Mouse (Mus musculus) kidney, postnatal 0 days (tissue): ENCODE data around the gene Ace. TPM values are rescaled to one million over a fixed set of nuclear protein-coding genes. Genes with fewer than 3 reads are reported as not detected.

Source experiments
- ATAC-seq: fragments of 200-750 bp; cut with Nextera tagmentation; replicated peaks from 2 replicates; pipeline ENCODE4 v1.8.0; 2017; ENCODE audit warnings: low read depth, moderate number of reproducible peaks, moderate TSS enrichment, moderate library complexity; ENCODE audit not compliant: low FRiP score
- DNase-seq: peaks from one replicate; pipeline ENCODE4 v3.0.0-alpha.2; 2016; ENCODE audit warnings: low spot score
- H3K27ac ChIP-seq: fragments of 300-500 bp; sonication (generic); 2 replicates; pipeline ENCODE4 v1.5.1; 2014; ENCODE audit warnings: mild to moderate bottlenecking
- H3K27me3 ChIP-seq: fragments of 300-500 bp; sonication (generic); 2 replicates; pipeline ENCODE4 v1.6.1; 2014; ENCODE audit warnings: low read length, mixed read lengths; ENCODE audit not compliant: insufficient read depth
- H3K36me3 ChIP-seq: fragments of 300-500 bp; sonication (generic); 2 replicates; pipeline ENCODE4 v1.6.1; 2014; ENCODE audit warnings: low read length, mixed read lengths; ENCODE audit not compliant: insufficient read depth
- H3K4me1 ChIP-seq: fragments of 300-500 bp; sonication (generic); replicated peaks from 2 replicates; pipeline ENCODE4 v1.6.1; 2014; ENCODE audit warnings: antibody characterized with exemption, low read length, mixed read lengths; ENCODE audit not compliant: insufficient read depth
- H3K4me2 ChIP-seq: fragments of 300-500 bp; sonication (generic); 2 replicates; pipeline ENCODE4 v1.6.1; 2014; ENCODE audit warnings: mild to moderate bottlenecking, low read length, moderate library complexity, mixed read lengths
- H3K4me3 ChIP-seq: fragments of 300-500 bp; sonication (generic); replicated peaks from 2 replicates; pipeline ENCODE4 v1.5.1; 2014; ENCODE audit warnings: low read depth, low read length
- H3K9ac ChIP-seq: fragments of 300-500 bp; sonication (generic); 2 replicates; pipeline ENCODE4 v1.6.1; 2014; ENCODE audit warnings: low read depth, low read length
- H3K9me3 ChIP-seq: fragments of 300-500 bp; sonication (generic); replicated peaks from 2 replicates; pipeline ENCODE4 v1.6.1; 2016; ENCODE audit warnings: low read length, inconsistent platforms, mixed read lengths
- CTCF ChIP-seq: IDR thresholded peaks from 2 replicates; pipeline ENCODE4 v1.5.1; 2016; ENCODE audit warnings: antibody characterized with exemption, low read depth, mild to moderate bottlenecking, moderate library complexity
- WGBS: fragments of 180-500 bp; shearing (Covaris S2); extraction: QIAGEN DNeasy Blood & Tissue Kit; methylation state at CpG from one replicate; pipeline ENCODE4 v1.1.7; 2014; 5-methylcytosine and 5-hydroxymethylcytosine counted together
- polyA plus RNA-seq: library from polyadenylated mRNA; unstranded; fragments of >200 nt; fragmentation: Nextera tagmentation; extraction: Ambion mirVana; gene quantifications from 2 replicates; pipeline ENCODE4 v1.2.1, GENCODE M21; 2015

The Ace gene
- polyA plus RNA-seq, 1 experiment from 2014 or later, result 24.4 TPM

DNA sequence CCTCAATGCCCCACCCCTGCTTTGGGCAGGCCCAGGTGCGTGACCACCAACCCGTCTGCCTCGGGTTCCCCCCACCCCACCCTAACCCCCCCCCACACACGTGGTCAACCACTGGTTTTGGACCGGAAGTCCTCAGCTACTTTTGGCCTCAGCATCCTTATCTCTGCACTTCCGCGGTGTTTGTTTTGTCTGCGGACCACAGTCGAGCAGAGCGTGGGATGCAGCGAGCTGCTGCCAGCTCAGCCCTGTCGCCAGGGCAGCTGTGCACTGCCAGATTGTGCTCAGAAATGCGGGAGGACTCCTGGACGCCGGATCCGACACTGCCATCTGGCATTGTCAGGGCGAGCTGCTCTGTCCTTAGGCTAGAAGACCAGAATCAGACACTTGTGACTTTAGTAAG, 8.4 kb upstream of the Ace start:
- no peak overlapping the region for H3K4me2 ChIP-seq

DNA sequence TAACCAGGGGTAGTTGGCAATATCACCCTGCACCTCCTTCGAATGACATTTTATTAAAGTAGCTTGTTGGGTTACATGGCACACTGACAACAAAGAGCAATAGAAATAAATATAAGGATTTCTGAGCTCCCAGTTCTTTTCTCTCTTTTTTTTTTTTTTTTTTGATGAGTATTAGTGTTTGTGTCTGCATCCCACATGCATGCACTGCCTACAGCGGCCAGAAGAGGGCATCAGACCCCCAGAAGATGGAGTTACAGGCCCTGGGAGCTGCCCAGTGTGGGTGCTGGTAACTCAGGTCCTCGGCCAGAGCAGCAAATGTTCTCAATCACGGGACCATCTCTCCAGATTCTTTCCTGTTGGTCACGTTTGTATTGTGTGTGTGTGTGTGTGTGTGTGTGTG, 3.1 kb upstream of the Ace start:
- H3K4me1 ChIP-seq, result peaks cover 7% of the 10 kb centered on the region; the same call in 1 of the 2 replicates
- no peaks in the 10 kb centered on the region for H3K9me3 ChIP-seq
- no peak for ATAC-seq
- TF ChIP-seq CTCF, result peak; percentile 38
- no peak overlapping the region for H3K4me3 ChIP-seq
- no peak for DNase-seq
- 68% methylated on average over 5 of the region's 5 CpGs for WGBS
- H3K9ac ChIP-seq, result no peak overlapping the region
- H3K4me2 ChIP-seq, result no peak overlapping the region
- no peaks in the 10 kb centered on the region for H3K36me3 ChIP-seq
- H3K27me3 ChIP-seq, result 0 out of 2 replicates have a peak, but pooled peaks cover 11% of the 10 kb centered on the region
- H3K27ac ChIP-seq, result no peak overlapping the region

More for the DNA sequence above, 8.4 kb upstream of the Ace start:
- WGBS, result 40% methylated on average over 17 of the region's 17 CpGs
- no peak overlapping the region for H3K4me3 ChIP-seq
- no peak overlapping the region for H3K9ac ChIP-seq
- H3K4me1 ChIP-seq, result no peaks in the 10 kb centered on the region
- no peaks in the 10 kb centered on the region for H3K9me3 ChIP-seq
- DNase-seq (no peak), ATAC-seq (no peak)
- H3K27ac ChIP-seq, result no peak overlapping the region
- no peak for TF ChIP-seq CTCF
- no peaks in the 10 kb centered on the region for H3K36me3 ChIP-seq
- H3K27me3 ChIP-seq, result no peaks in the 10 kb centered on the region

DNA sequence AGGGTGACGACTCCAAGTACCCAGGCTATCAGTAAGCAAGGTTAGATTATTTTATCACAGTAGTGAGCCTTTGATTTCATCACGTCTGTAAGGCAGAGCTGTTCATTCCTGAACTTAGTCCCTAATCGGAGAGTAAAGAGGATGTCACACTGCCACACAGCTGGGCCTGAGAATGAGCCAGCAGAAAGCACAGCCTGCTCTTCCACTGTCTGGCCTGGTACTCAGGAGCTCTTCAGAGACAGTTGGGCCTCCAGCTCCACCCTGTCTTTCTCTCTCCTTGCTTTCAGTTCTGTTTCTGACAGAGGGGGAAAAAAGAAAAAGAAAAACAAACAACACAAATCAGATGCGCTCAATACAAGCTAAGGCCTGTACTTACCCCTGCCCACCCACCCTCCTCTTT, 1.5 kb upstream of the Ace start:
- no peak for ATAC-seq
- Histone ChIP-seq H3K27ac (no peak overlapping the region), H3K36me3 (no peaks in the 10 kb centered on the region), H3K4me2 (no peak overlapping the region), H3K9me3 (no peaks in the 10 kb centered on the region), H3K4me3 (no peak overlapping the region), H3K27me3 (0 out of 2 replicates have a peak, but pooled peaks cover 11% of the 10 kb centered on the region), H3K4me1 (peaks cover 7% of the 10 kb centered on the region; the same call in 1 of the 2 replicates), H3K9ac (no peak overlapping the region)
- 82% methylated on average over 4 of the region's 4 CpGs for WGBS
- no peak for DNase-seq
- TF ChIP-seq CTCF, result no peak

DNA sequence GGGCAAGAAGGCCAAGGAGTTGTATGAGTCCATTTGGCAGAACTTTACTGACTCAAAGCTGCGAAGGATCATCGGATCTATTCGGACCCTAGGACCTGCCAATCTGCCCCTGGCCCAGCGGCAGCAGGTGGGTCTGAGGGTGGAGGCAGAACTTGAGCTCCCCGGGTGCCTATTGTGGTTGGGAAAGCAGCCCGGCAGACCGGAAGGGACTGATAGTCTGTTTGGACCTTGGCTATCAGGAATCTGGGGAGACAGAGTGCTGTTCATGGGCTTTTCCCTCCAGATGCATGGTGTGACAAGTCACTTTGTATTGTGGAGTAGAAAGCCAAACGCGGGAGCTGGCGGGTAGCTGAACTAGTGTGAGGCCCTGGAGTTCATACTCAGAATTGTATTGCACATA, 1.2 kb downstream of the Ace start:
- ATAC-seq (no peak), DNase-seq (no peak)
- Histone ChIP-seq H3K27ac (no peak overlapping the region), H3K4me3 (peak overlapping the region; percentile 38), H3K4me2 (peak overlapping the region; percentile 89; the same call in 1 of the 2 replicates), H3K36me3 (no peaks in the 10 kb centered on the region), H3K9me3 (no peaks in the 10 kb centered on the region), H3K27me3 (0 out of 2 replicates have a peak, but pooled peaks cover 11% of the 10 kb centered on the region), H3K4me1 (peaks cover 7% of the 10 kb centered on the region; the same call in 1 of the 2 replicates), H3K9ac (no peak overlapping the region)
- WGBS, result 59% methylated on average over 10 of the region's 10 CpGs
- no peak for TF ChIP-seq CTCF

DNA sequence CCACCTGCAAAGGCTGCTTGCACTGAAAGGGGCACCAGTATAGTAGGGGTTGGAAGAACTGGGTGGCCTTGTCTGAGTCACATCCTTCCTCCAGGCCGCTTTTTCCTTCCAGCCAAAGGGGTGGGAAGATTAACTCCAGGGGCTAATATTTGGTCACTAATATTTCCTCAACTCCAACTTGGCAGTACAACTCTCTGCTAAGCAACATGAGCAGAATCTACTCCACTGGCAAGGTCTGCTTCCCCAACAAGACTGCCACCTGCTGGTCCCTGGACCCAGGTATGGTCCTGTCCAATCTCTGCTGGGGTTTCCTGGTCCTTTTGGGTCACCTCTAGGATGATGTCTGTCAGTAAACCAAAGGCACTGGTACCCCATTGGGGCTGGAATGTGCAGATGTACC, 1.8 kb downstream of the Ace start:
- 41% methylated on average over 1 of the region's 1 CpGs for WGBS
- peak; percentile 75 for TF ChIP-seq CTCF
- DNase-seq, result peak; percentile 50
- ATAC-seq, result no peak
- H3K36me3 ChIP-seq, result no peaks in the 10 kb centered on the region
- H3K4me3 ChIP-seq, result no peak overlapping the region
- no peaks in the 10 kb centered on the region for H3K9me3 ChIP-seq
- H3K9ac ChIP-seq, result no peak overlapping the region
- no peak overlapping the region for H3K27ac ChIP-seq
- H3K27me3 ChIP-seq, result 0 out of 2 replicates have a peak, but pooled peaks cover 11% of the 10 kb centered on the region
- H3K4me1 ChIP-seq, result peaks cover 7% of the 10 kb centered on the region; the same call in 1 of the 2 replicates
- H3K4me2 ChIP-seq, result no peak overlapping the region

DNA sequence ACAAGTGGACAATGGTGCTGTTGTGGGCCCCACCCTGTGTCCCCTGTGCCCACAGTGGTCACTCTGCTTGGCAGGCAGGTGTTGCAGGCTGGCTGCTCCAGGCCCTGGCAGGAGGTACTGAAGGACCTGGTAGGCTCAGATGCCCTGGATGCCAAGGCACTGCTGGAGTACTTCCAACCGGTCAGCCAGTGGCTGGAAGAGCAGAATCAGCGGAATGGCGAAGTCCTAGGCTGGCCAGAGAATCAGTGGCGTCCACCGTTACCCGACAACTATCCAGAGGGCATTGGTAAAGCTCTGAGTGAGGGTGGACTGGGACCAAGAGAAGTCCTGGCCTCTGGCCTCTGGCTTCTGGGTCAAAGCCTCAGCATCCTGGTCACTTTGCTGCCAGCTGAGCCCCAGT, 6.8 kb downstream of the Ace start:
- DNase-seq, result no peak
- no peaks in the 10 kb centered on the region for H3K27me3 ChIP-seq
- H3K9ac ChIP-seq, result no peak overlapping the region
- no peaks in the 10 kb centered on the region for H3K36me3 ChIP-seq
- H3K27ac ChIP-seq, result peak overlapping the region; percentile 28; the same call in 1 of the 2 replicates
- no peak overlapping the region for H3K4me2 ChIP-seq
- no peak for TF ChIP-seq CTCF
- ATAC-seq, result no peak
- no peaks in the 10 kb centered on the region for H3K4me1 ChIP-seq
- H3K4me3 ChIP-seq, result no peak overlapping the region
- WGBS, result 89% methylated on average over 6 of the region's 6 CpGs
- H3K9me3 ChIP-seq, result no peaks in the 10 kb centered on the region

DNA sequence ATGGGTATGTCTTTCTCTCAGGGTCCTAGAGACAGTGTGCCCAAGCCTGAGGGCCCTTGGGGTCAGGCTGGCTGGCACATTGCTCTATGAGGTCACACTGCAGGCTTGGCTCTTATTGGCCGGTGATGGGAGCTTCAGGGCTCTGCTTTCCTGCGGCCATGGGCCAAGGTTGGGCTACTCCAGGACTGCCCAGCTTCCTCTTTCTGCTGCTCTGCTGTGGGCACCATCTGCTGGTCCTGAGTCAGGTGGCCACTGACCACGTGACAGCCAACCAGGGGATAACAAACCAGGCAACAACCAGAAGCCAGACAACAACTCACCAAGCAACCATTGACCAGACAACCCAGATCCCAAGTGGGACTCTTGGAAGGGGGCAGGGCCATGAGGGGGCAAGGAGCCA, 7.3 kb downstream of the Ace start:
- Histone ChIP-seq H3K27me3 (no peaks in the 10 kb centered on the region), H3K27ac (peak overlapping the region; percentile 28; the same call in 1 of the 2 replicates), H3K36me3 (no peaks in the 10 kb centered on the region), H3K9me3 (no peaks in the 10 kb centered on the region), H3K9ac (no peak overlapping the region), H3K4me3 (no peak overlapping the region), H3K4me2 (no peak overlapping the region), H3K4me1 (no peaks in the 10 kb centered on the region)
- peak; percentile 5; the same call in 1 of the 2 replicates for ATAC-seq
- TF ChIP-seq CTCF, result no peak
- WGBS, result 78% methylated on average over 3 of the region's 3 CpGs
- DNase-seq, result no peak
